Mouse (Mus musculus) intestine, postnatal 0 days (tissue): ENCODE results near the gene Amotl1. TPM values are rescaled to one million over a fixed set of nuclear protein-coding genes. Genes with fewer than 3 reads are reported as not detected.

Experiments used
- ATAC-seq: fragments of 200-750 bp; cut with Nextera tagmentation; 2 replicates; pipeline ENCODE4 v1.8.0; 2017; ENCODE audit warnings: mild to moderate bottlenecking, moderate TSS enrichment, moderate library complexity
- H3K27ac ChIP-seq: fragments of 300-500 bp; sonication (generic); 2 replicates; pipeline ENCODE4 v1.5.1; 2014; ENCODE audit warnings: mild to moderate bottlenecking, low read depth, low read length, moderate library complexity
- H3K27me3 ChIP-seq: fragments of 300-500 bp; sonication (generic); replicated peaks from 2 replicates; pipeline ENCODE4 v1.6.1; 2014; ENCODE audit warnings: low read length, mixed read lengths; ENCODE audit not compliant: control insufficient read depth, insufficient read depth
- H3K36me3 ChIP-seq: fragments of 300-500 bp; sonication (generic); 2 replicates; pipeline ENCODE4 v1.6.1; 2014; ENCODE audit warnings: mild to moderate bottlenecking, moderate library complexity; ENCODE audit not compliant: control insufficient read depth, insufficient read depth
- H3K4me1 ChIP-seq: fragments of 300-500 bp; sonication (generic); replicated peaks from 2 replicates; pipeline ENCODE4 v1.6.1; 2014; ENCODE audit warnings: antibody characterized with exemption, low read length, mixed read lengths; ENCODE audit not compliant: control insufficient read depth, insufficient read depth
- H3K4me2 ChIP-seq: fragments of 300-500 bp; sonication (generic); replicated peaks from 2 replicates; pipeline ENCODE4 v1.6.1; 2014; ENCODE audit warnings: low read depth, mild to moderate bottlenecking, moderate library complexity
- H3K4me3 ChIP-seq: fragments of 300-500 bp; sonication (generic); 2 replicates; pipeline ENCODE4 v1.5.1; 2014; ENCODE audit warnings: low read depth, low read length
- H3K9ac ChIP-seq: fragments of 300-500 bp; sonication (generic); 2 replicates; pipeline ENCODE4 v1.6.1; 2014; ENCODE audit warnings: mild to moderate bottlenecking, low read depth, low read length
- H3K9me3 ChIP-seq: fragments of 300-500 bp; sonication (generic); 2 replicates; pipeline ENCODE4 v1.6.1; 2016; ENCODE audit warnings: mixed run types; ENCODE audit not compliant: control insufficient read depth
- CTCF ChIP-seq: sonication (generic); IDR thresholded peaks from 2 replicates; pipeline ENCODE4 v1.5.1; 2016; ENCODE audit warnings: low read depth, mild to moderate bottlenecking, control low read depth, antibody characterized with exemption, moderate library complexity
- WGBS: fragments of 180-500 bp; shearing (Covaris S2); extraction: QIAGEN DNeasy Blood & Tissue Kit; methylation state at CpG from one replicate; pipeline ENCODE4 v1.1.7; 2014; 5-methylcytosine and 5-hydroxymethylcytosine counted together
- polyA plus RNA-seq: library from polyadenylated mRNA; unstranded; fragments of >200 nt; fragmentation: Nextera tagmentation; extraction: Ambion mirVana; gene quantifications from 2 replicates; pipeline ENCODE4 v1.2.1, GENCODE M21; 2015

Amotl1 gene
- polyA plus RNA-seq, 1 experiment from 2014 or later = 3.2 TPM

DNA sequence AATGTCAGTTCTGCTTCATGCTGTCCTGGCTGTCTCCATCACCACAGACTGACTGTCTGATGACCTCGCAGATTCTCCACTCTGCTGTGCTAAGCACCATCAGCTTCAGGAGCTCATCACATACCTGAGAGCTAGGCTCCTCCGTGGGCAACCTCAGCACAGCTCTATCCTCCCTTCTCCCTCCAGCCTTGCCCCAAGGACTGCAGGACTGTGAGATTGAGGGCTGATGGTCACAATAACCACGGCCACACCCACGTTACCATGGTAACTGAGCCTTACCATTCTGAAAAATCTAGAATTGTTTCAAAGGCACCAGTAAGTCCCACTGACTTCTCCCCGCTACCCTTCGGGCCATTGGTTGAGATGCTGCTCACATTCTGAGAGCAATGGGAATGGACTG, 1.5 kb downstream of the Amotl1 start:
- no peak for TF ChIP-seq CTCF
- Histone ChIP-seq H3K36me3 (no peaks in the 10 kb centered on the region), H3K27me3 (no peaks in the 10 kb centered on the region), H3K4me2 (no peak overlapping the region), H3K27ac (no peak overlapping the region), H3K9me3 (no peaks in the 10 kb centered on the region), H3K4me3 (no peak overlapping the region), H3K4me1 (no peaks in the 10 kb centered on the region), H3K9ac (no peak overlapping the region)
- no peak for ATAC-seq
- 62% methylated on average over 6 of the region's 6 CpGs for WGBS

DNA sequence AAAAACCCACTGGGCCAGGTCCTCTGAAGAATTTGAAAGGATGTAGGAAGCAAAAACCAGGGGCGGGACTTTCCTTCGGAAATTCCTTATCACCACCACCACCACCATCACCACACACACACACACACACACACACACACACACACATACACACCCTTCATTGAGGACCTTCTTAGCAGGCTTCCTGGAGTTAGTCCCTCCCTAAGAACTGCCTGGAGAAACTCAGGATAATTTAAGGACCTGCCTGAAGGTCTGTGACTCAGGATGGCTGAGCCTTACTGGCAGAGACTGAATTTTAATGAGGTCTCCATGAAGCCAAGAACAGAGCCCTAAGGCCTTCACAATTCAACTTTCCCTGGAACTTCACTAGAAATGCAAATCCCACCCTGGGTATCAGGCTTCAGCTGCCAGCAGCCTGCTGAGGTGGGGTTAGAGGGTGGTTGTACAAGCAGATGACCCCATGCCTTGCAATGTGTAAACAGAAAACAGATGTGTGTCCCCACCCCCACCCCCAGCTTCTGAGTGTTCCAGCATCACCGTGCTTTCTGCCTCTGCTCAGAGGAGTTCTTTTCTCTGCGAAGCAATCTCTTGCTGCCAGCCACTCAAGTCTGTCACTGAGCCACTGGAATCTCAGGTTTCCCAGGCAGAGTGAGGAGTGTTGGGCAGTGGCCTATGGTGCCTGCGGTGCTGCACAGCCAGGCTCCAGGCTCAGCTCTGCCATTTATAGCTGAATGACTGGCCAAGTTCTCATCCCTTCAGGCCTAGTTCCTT, 2.4 kb downstream of the Amotl1 start:
- H3K9me3 ChIP-seq = no peaks in the 10 kb centered on the region
- no peak for TF ChIP-seq CTCF
- no peaks in the 10 kb centered on the region for H3K27me3 ChIP-seq
- no peak for ATAC-seq
- 37% methylated on average over 5 of the region's 5 CpGs for WGBS
- no peaks in the 10 kb centered on the region for H3K36me3 ChIP-seq
- no peak overlapping the region for H3K4me3 ChIP-seq
- H3K9ac ChIP-seq = no peak overlapping the region
- H3K4me2 ChIP-seq = no peak overlapping the region
- no peaks in the 10 kb centered on the region for H3K4me1 ChIP-seq
- H3K27ac ChIP-seq = no peak overlapping the region

DNA sequence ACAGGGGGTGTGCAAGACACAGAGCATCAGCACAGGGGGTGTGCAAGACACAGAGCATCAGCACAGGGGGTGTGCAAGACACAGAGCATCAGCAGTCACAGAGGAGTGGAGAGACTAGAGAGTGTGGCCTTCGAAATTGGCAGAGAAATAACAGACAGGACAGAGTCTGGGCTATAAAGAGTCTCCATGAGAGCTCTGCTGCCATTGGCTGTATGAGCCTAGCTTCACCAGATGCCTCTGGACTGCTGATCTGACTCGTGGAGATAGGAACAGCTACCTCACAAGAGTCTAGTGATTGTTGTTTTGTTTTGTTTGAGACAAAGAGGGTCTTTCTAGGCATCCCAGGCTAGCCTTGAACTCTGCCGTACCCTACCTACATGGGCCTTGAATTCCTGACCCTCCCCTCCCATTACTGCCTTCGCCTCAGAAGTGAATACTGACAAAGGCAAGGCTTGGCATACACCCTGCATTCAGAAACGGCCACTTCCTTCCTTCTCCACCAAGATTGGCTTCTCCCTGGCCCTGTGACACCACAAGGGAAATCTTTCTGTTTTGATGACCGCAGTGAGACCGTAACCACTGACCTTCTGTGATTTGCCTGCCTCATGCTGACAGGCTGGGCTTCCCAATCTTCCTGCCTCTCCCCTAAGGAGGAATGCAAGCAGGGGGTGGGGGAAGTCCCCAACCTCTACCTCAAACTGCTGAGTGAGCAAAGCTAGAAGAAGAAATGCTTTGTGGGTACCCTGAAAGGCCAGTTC, 3.4 kb downstream of the Amotl1 start:
- Histone ChIP-seq H3K4me2 (no peak overlapping the region), H3K9ac (no peak overlapping the region), H3K27me3 (no peaks in the 10 kb centered on the region), H3K4me3 (no peak overlapping the region), H3K27ac (no peak overlapping the region), H3K9me3 (no peaks in the 10 kb centered on the region), H3K36me3 (no peaks in the 10 kb centered on the region), H3K4me1 (no peaks in the 10 kb centered on the region)
- no peak for ATAC-seq
- WGBS = 46% methylated on average over 7 of the region's 7 CpGs
- no peak for TF ChIP-seq CTCF

DNA sequence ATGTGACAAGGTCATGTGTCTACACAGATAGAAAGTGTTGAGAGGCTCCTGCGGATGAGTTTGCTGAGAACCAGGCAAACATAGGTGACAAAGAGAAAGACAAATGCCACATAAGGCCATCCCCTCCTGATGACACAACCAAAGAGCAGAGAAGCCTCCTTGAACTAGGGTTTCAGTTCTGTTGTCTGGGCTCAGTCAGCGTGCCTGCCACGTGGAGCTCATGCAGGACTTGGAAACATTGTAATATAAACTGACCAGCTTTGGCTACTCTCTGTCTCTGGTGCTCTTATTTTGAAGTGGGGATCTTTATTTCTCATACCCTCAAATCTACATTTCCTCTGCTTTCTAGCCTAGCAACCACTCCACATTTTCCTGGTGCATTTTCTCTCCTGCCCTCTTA, 8.6 kb downstream of the Amotl1 start:
- TF ChIP-seq CTCF = no peak
- no peaks in the 10 kb centered on the region for H3K36me3 ChIP-seq
- no peak overlapping the region for H3K4me3 ChIP-seq
- no peak overlapping the region for H3K4me2 ChIP-seq
- H3K4me1 ChIP-seq = no peaks in the 10 kb centered on the region
- 67% methylated on average over 3 of the region's 3 CpGs for WGBS
- no peaks in the 10 kb centered on the region for H3K9me3 ChIP-seq
- H3K27me3 ChIP-seq = no peaks in the 10 kb centered on the region
- ATAC-seq = no peak
- H3K27ac ChIP-seq = no peak overlapping the region
- H3K9ac ChIP-seq = no peak overlapping the region

DNA sequence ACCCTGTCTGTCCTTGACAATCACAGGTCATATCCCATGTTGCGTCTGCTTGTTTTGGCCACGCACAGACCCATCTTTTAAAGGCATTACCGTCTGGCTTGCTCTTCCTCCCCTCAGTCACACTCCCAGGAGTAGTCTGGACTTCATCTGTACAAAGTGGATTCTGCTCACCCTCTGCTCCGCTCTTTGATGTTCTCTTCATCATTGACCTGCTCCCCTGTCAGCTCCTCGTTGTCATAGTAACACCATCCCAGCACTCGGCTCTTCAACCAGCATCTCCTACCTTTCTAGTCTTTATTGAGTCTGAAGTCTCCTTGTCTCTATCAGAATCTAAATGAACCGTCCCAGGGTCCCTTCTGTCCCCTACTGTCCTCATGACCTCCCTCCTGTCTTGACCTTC, 9.3 kb downstream of the Amotl1 start:
- no peak overlapping the region for H3K4me2 ChIP-seq
- no peak for ATAC-seq
- no peak overlapping the region for H3K4me3 ChIP-seq
- H3K27ac ChIP-seq = no peak overlapping the region
- no peaks in the 10 kb centered on the region for H3K36me3 ChIP-seq
- WGBS = 75% methylated on average over 7 of the region's 7 CpGs
- H3K9me3 ChIP-seq = no peaks in the 10 kb centered on the region
- H3K4me1 ChIP-seq = no peaks in the 10 kb centered on the region
- H3K27me3 ChIP-seq = no peaks in the 10 kb centered on the region
- H3K9ac ChIP-seq = no peak overlapping the region
- TF ChIP-seq CTCF = no peak

DNA sequence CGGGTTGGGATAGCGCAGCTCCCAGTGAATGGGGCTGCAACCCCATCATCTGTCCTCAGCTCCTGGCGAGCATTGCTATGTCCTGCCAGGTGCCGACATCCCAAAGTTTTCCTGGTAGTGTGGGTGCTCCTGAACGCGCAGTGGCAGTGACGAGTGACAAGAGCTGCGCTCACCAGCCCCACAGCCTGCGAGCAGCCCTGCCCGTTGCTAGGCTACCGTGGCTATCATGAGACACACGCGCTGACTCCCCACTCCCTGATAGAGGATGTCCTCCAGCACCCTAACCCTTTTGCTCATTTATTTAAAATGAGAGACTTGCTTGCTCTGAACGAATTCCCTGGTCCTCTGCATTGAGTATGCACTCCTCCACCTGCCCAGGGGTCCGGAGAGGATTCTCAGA, 10.7 kb downstream of the Amotl1 start:
- ATAC-seq = no peak
- H3K9ac ChIP-seq = no peak overlapping the region
- no peaks in the 10 kb centered on the region for H3K36me3 ChIP-seq
- no peak overlapping the region for H3K27ac ChIP-seq
- H3K4me3 ChIP-seq = no peak overlapping the region
- TF ChIP-seq CTCF = no peak
- WGBS = 17% methylated on average over 15 of the region's 15 CpGs
- H3K4me2 ChIP-seq = no peak overlapping the region
- no peaks in the 10 kb centered on the region for H3K4me1 ChIP-seq
- no peaks in the 10 kb centered on the region for H3K27me3 ChIP-seq
- no peaks in the 10 kb centered on the region for H3K9me3 ChIP-seq
